Mouse (Mus musculus) CH12.LX (cell line): ENCODE data around the gene Fam227a. TPM values are rescaled to one million over a fixed set of nuclear protein-coding genes. Genes with fewer than 3 reads are reported as not detected.
A peak's percentile ranks its signal among the peaks of the same experiment; 100 is the strongest.

ENCODE experiments used
- DNase-seq: peaks from one replicate; pipeline ENCODE4 v3.0.0-alpha.2; 2013; ENCODE audit errors: extremely low read depth
- H3K27ac ChIP-seq: 2 replicates; pipeline ENCODE4 v1.5.1; 2012; ENCODE audit warnings: low read depth, mild to moderate bottlenecking, control low read depth, moderate library complexity; ENCODE audit not compliant: insufficient read depth
- H3K27me3 ChIP-seq: replicated peaks from 2 replicates; pipeline ENCODE3; 2012; ENCODE audit warnings: inconsistent platforms
- H3K36me3 ChIP-seq, 2 experiments: replicated peaks in 1 of 2; 2 replicates each; pipeline versions ENCODE3 to v1.6.1; 2012; ENCODE audit warnings: inconsistent platforms in 1 of 2, low read length in 1 of 2, mild to moderate bottlenecking in 1 of 2, mixed read lengths in 1 of 2, moderate library complexity in 1 of 2; ENCODE audit not compliant: control insufficient read depth in 1 of 2, insufficient read depth in 1 of 2
- H3K4me1 ChIP-seq, 2 experiments: 2 replicates each; pipeline ENCODE4 v1.6.1; 2012; ENCODE audit warnings: inconsistent platforms in 1 of 2, moderate library complexity in 1 of 2; ENCODE audit not compliant: insufficient read depth in 2 of 2, control insufficient read depth in 1 of 2
- H3K4me2 ChIP-seq: 2 replicates; pipeline ENCODE4 v1.6.1; 2012; ENCODE audit warnings: low read depth, mild to moderate bottlenecking, control low read depth; ENCODE audit not compliant: poor library complexity, insufficient read depth, severe bottlenecking
- H3K4me3 ChIP-seq, 3 experiments: fragments of 150-350 bp in 1 of 3; sonication (generic) in 1 of 3; replicated peaks in 1 of 3; 2 replicates each; pipeline versions ENCODE3 to v1.5.1; 2011 to 2012; ENCODE audit warnings: low read depth in 2 of 3, low read length in 2 of 3, mild to moderate bottlenecking in 2 of 3, moderate library complexity in 2 of 3, control low read depth in 1 of 3, improper control_type of control experiment in 1 of 3, inconsistent platforms in 1 of 3, mixed read lengths in 1 of 3; ENCODE audit not compliant: poor library complexity in 1 of 3
- H3K79me2 ChIP-seq: replicated peaks from 2 replicates; pipeline ENCODE4 v1.6.1; 2012; ENCODE audit warnings: mild to moderate bottlenecking, moderate library complexity; ENCODE audit not compliant: control insufficient read depth, poor library complexity, insufficient read depth, severe bottlenecking; ENCODE audit errors: extremely low read depth
- H3K9ac ChIP-seq: 2 replicates; pipeline ENCODE4 v1.6.1; 2012; ENCODE audit warnings: low read depth, mild to moderate bottlenecking, control low read depth, moderate library complexity; ENCODE audit not compliant: insufficient read depth
- H3K9me3 ChIP-seq: replicated peaks from 2 replicates; pipeline ENCODE3; 2012; ENCODE audit warnings: low read length, inconsistent platforms, mixed read lengths
- BHLHE40 ChIP-seq: IDR thresholded peaks from 2 replicates; pipeline ENCODE4 v1.6.1; 2011; ENCODE audit warnings: mild to moderate bottlenecking, low read depth, low read length, improper control_type of control experiment
- CHD1 ChIP-seq: IDR thresholded peaks from 2 replicates; pipeline ENCODE4 v1.6.1; 2012; ENCODE audit warnings: low read depth, low read length, improper control_type of control experiment, inconsistent platforms
- CHD2 ChIP-seq: IDR thresholded peaks from 2 replicates; pipeline ENCODE4 v1.6.1; 2011; ENCODE audit warnings: low read length, improper control_type of control experiment
- CTCF ChIP-seq, 2 experiments: IDR thresholded peaks in 1 of 2; conservative IDR thresholded peaks in 1 of 2; 2 replicates each; pipeline ENCODE4 v1.5.1; 2011 to 2012; ENCODE audit warnings: low read depth in 2 of 2, low read length in 2 of 2, improper control_type of control experiment in 1 of 2, inconsistent platforms in 1 of 2, mild to moderate bottlenecking in 1 of 2, moderate library complexity in 1 of 2
- E2F4 ChIP-seq: IDR thresholded peaks from 2 replicates; pipeline ENCODE4 v1.6.1; 2011; ENCODE audit warnings: low read depth, low read length, improper control_type of control experiment; ENCODE audit not compliant: insufficient replicate concordance
- ELF1 ChIP-seq: IDR thresholded peaks from 2 replicates; pipeline ENCODE4 v1.6.1; 2014; ENCODE audit warnings: low read depth, mild to moderate bottlenecking, inconsistent platforms, low read length, improper control_type of control experiment
- EP300 ChIP-seq: IDR thresholded peaks from 2 replicates; pipeline ENCODE4 v1.6.1; 2011; ENCODE audit warnings: low read length, improper control_type of control experiment
- ETS1 ChIP-seq: conservative IDR thresholded peaks from 2 replicates; pipeline ENCODE4 v1.6.1; 2012; ENCODE audit warnings: low read depth, mild to moderate bottlenecking, inconsistent platforms, low read length, improper control_type of control experiment, moderate library complexity
- GABPA ChIP-seq: IDR thresholded peaks from 2 replicates; pipeline ENCODE4 v1.6.1; 2012; ENCODE audit warnings: low read depth, low read length, improper control_type of control experiment, inconsistent platforms; ENCODE audit not compliant: insufficient replicate concordance
- HCFC1 ChIP-seq: IDR thresholded peaks from 2 replicates; pipeline ENCODE4 v1.6.1; 2012; ENCODE audit warnings: low read depth, mild to moderate bottlenecking, inconsistent platforms, low read length, improper control_type of control experiment
- IRF4 ChIP-seq: IDR thresholded peaks from 2 replicates; pipeline ENCODE4 v1.6.1; 2014; ENCODE audit warnings: low read depth, mild to moderate bottlenecking, inconsistent platforms, low read length, improper control_type of control experiment
- JUN ChIP-seq: IDR thresholded peaks from 2 replicates; pipeline ENCODE4 v1.6.1; 2011; ENCODE audit warnings: low read depth, mild to moderate bottlenecking, low read length, improper control_type of control experiment, moderate library complexity; ENCODE audit not compliant: insufficient read depth
- JUND ChIP-seq: conservative IDR thresholded peaks from 2 replicates; pipeline ENCODE4 v1.6.1; 2011; ENCODE audit warnings: low read depth, low read length, improper control_type of control experiment
- KAT2A ChIP-seq: IDR thresholded peaks from 2 replicates; pipeline ENCODE4 v1.6.1; 2012; ENCODE audit warnings: low read length, improper control_type of control experiment, inconsistent platforms; ENCODE audit not compliant: insufficient replicate concordance
- MAFK ChIP-seq: IDR thresholded peaks from 2 replicates; pipeline ENCODE4 v1.6.1; 2011; ENCODE audit warnings: low read length, improper control_type of control experiment; ENCODE audit not compliant: insufficient replicate concordance
- MAX ChIP-seq: IDR thresholded peaks from 2 replicates; pipeline ENCODE4 v1.6.1; 2011; ENCODE audit warnings: low read length, improper control_type of control experiment
- MAZ ChIP-seq: IDR thresholded peaks from 2 replicates; pipeline ENCODE4 v1.6.1; 2012; ENCODE audit warnings: low read depth, mild to moderate bottlenecking, inconsistent platforms, low read length, improper control_type of control experiment, moderate library complexity
- MEF2A ChIP-seq: IDR thresholded peaks from 2 replicates; pipeline ENCODE4 v1.6.1; 2014; ENCODE audit warnings: low read depth, mild to moderate bottlenecking, inconsistent platforms, low read length, improper control_type of control experiment, borderline replicate concordance
- MXI1 ChIP-seq: IDR thresholded peaks from 2 replicates; pipeline ENCODE4 v1.6.1; 2011; ENCODE audit warnings: mild to moderate bottlenecking, low read depth, low read length, improper control_type of control experiment
- MYC ChIP-seq: IDR thresholded peaks from 2 replicates; pipeline ENCODE4 v1.6.1; 2011; ENCODE audit warnings: low read depth, mild to moderate bottlenecking, improper control_type of control experiment, low read length
- NELFE ChIP-seq: IDR thresholded peaks from 2 replicates; pipeline ENCODE4 v1.6.1; 2011; ENCODE audit warnings: low read depth, low read length, improper control_type of control experiment
- NRF1 ChIP-seq: IDR thresholded peaks from 2 replicates; pipeline ENCODE4 v1.6.1; 2014; ENCODE audit warnings: low read depth, mild to moderate bottlenecking, inconsistent platforms, low read length, improper control_type of control experiment, moderate library complexity
- PAX5 ChIP-seq: IDR thresholded peaks from 2 replicates; pipeline ENCODE4 v1.6.1; 2012; ENCODE audit warnings: low read length, inconsistent platforms, mixed read lengths
- POLR2A ChIP-seq: IDR thresholded peaks from 2 replicates; pipeline ENCODE4 v1.6.1; 2011; ENCODE audit warnings: low read depth, mild to moderate bottlenecking, improper control_type of control experiment, low read length
- POLR2AphosphoS2 ChIP-seq: IDR thresholded peaks from 2 replicates; pipeline ENCODE4 v1.6.1; 2011; ENCODE audit warnings: low read depth, low read length, improper control_type of control experiment
- RAD21 ChIP-seq: IDR thresholded peaks from 2 replicates; pipeline ENCODE4 v1.6.1; 2011; ENCODE audit warnings: low read depth, mild to moderate bottlenecking, low read length, improper control_type of control experiment, moderate library complexity
- RCOR1 ChIP-seq: conservative IDR thresholded peaks from 2 replicates; pipeline ENCODE4 v1.6.1; 2012; ENCODE audit warnings: low read depth, mild to moderate bottlenecking, inconsistent platforms, low read length, improper control_type of control experiment
- SIN3A ChIP-seq: IDR thresholded peaks from 2 replicates; pipeline ENCODE4 v1.6.1; 2012; ENCODE audit warnings: low read length, improper control_type of control experiment, inconsistent platforms
- SMC3 ChIP-seq: IDR thresholded peaks from 2 replicates; pipeline ENCODE4 v1.6.1; 2011; ENCODE audit warnings: low read depth, low read length, improper control_type of control experiment
- TBP ChIP-seq: conservative IDR thresholded peaks from 2 replicates; pipeline ENCODE4 v1.6.1; 2011; ENCODE audit warnings: low read depth, low read length, improper control_type of control experiment
- TCF12 ChIP-seq: IDR thresholded peaks from 2 replicates; pipeline ENCODE4 v1.6.1; 2014; ENCODE audit warnings: low read depth, mild to moderate bottlenecking, inconsistent platforms, low read length, improper control_type of control experiment
- UBTF ChIP-seq: IDR thresholded peaks from 2 replicates; pipeline ENCODE4 v1.6.1; 2012; ENCODE audit warnings: low read depth, mild to moderate bottlenecking, inconsistent platforms, low read length, improper control_type of control experiment, moderate library complexity
- USF1 ChIP-seq: IDR thresholded peaks from 2 replicates; pipeline ENCODE4 v1.6.1; 2014; ENCODE audit warnings: low read depth, mild to moderate bottlenecking, inconsistent platforms, low read length, improper control_type of control experiment
- USF2 ChIP-seq: conservative IDR thresholded peaks from 2 replicates; pipeline ENCODE4 v1.6.1; 2011; ENCODE audit warnings: low read depth, low read length, improper control_type of control experiment
- ZC3H11A ChIP-seq: IDR thresholded peaks from 2 replicates; pipeline ENCODE4 v1.6.1; 2012; ENCODE audit warnings: low read depth, mild to moderate bottlenecking, inconsistent platforms, low read length, improper control_type of control experiment
- ZKSCAN1 ChIP-seq: IDR thresholded peaks from 2 replicates; pipeline ENCODE4 v1.6.1; 2012; ENCODE audit warnings: low read depth, inconsistent platforms, low read length, improper control_type of control experiment, borderline replicate concordance
- ZMIZ1 ChIP-seq: IDR thresholded peaks from 2 replicates; pipeline ENCODE4 v1.6.1; 2012; ENCODE audit warnings: low read depth, mild to moderate bottlenecking, inconsistent platforms, low read length, improper control_type of control experiment
- ZNF384 ChIP-seq: IDR thresholded peaks from 2 replicates; pipeline ENCODE4 v1.6.1; 2012; ENCODE audit warnings: low read depth, low read length, improper control_type of control experiment, inconsistent platforms
- dilution Hi-C: fragments of 300-500 bp; cut with MboI; formaldehyde crosslinking; loops from 2 replicates; pipeline ENCODE4 v1.14.3; 2020; ENCODE audit warnings: low sequenced_read_pairs; ENCODE audit not compliant: extremely low pct_unique_long_range_greater_than_20kb, extremely low pct_ligation_motif_present
- in situ Hi-C: fragments of 300-500 bp; cut with MboI; formaldehyde crosslinking; loops from 3 replicates; pipeline ENCODE4 v1.14.3; 2019; ENCODE audit warnings: low sequenced_read_pairs, low pct_ligation_motif_present, low pct_unique_long_range_greater_than_20kb, mixed read lengths
- polyA plus RNA-seq: library from polyadenylated mRNA; unstranded; fragments of >175 nt; gene quantifications from 2 replicates; pipeline ENCODE4 v1.2.1, GENCODE M21; 2012; ENCODE audit warnings: low read depth; ENCODE audit not compliant: insufficient read length
- total RNA-seq, 2 experiments: library from RNA; depleted of rRNA; stranded (reverse); fragments of 300-350 nt in 1 of 2; fragments of >200 nt in 1 of 2; gene quantifications; 2 replicates each; pipeline ENCODE4 v1.2.3; 2012 to 2014

Gene Fam227a
- total and polyA plus RNA-seq, 3 experiments, result 0.20 to 0.48 (median 0.42) TPM

GRCm38 (mm10) chr15:79687646-79688267 lies 29.0 kb upstream of the Fam227a start, which contains the start of gene Josd1:
Gene Josd1 (minus strand): TSS chr15:79687919.
- peak within 1 kb of the TSS; percentile 85 for H3K27ac ChIP-seq
- H3K9me3 ChIP-seq, result no peaks in the 10 kb centered on the region
- TF ChIP-seq RCOR1 (no peak), ETS1 (peak; percentile 45; the same call in 1 of the 2 replicates), MAX (no peak), ZKSCAN1 (no peak), EP300 (no peak), E2F4 (no peak), MYC (no peak), TCF12 (peak; percentile 66; the same call in 1 of the 2 replicates), NRF1 (peak; percentile 68), SMC3 (no peak), UBTF (peak; percentile 47; the same call in 1 of the 2 replicates), MAFK (no peak), USF2 (no peak), JUND (no peak), IRF4 (0 out of 2 replicates have a peak, but pooled peaks have one; percentile 11), USF1 (peak; percentile 42), GABPA (peak; percentile 47), CHD2 (no peak), RAD21 (no peak), BHLHE40 (peak; percentile 79), NELFE (peak; percentile 70; the same call in 1 of the 2 replicates), ELF1 (peak; percentile 33; the same call in 1 of the 2 replicates), PAX5 (no peak), MXI1 (peak; percentile 63), SIN3A (0 out of 2 replicates have a peak, but pooled peaks have one; percentile 72), MEF2A (peak; percentile 19; the same call in 1 of the 2 replicates), HCFC1 (peak; percentile 8; the same call in 1 of the 2 replicates), ZC3H11A (no peak), ZMIZ1 (peak; percentile 72; the same call in 1 of the 2 replicates), TBP (no peak), MAZ (peak; percentile 39; the same call in 1 of the 2 replicates), POLR2AphosphoS2 (no peak), CHD1 (no peak), JUN (no peak), KAT2A (no peak), ZNF384 (no peak), POLR2A (peak; percentile 85), CTCF (conservative IDR thresholded peaks at IDR 0.05 in 1 of 2, IDR thresholded peaks at IDR 0.05 in 1 of 2; ENCODE audit: low read depth in 2 of 2, low read length in 2 of 2) (no peak)
- dilution Hi-C loops, result no loop called here
- H3K4me2 ChIP-seq, result peak within 1 kb of the TSS; percentile 86
- peaks cover 0 to 9% of the 10 kb centered on the region in 2 experiments for H3K36me3 ChIP-seq
- in situ Hi-C loops, result no loop called here
- H3K27me3 ChIP-seq, result peaks cover 15% of the 10 kb centered on the region
- H3K4me3 ChIP-seq, result peak within 1 kb of the TSS; percentile 90 to 94 (median 91)
- H3K4me1 ChIP-seq, result peaks cover 8 to 66% of the 10 kb centered on the region in 2 experiments
- H3K9ac ChIP-seq, result peak within 1 kb of the TSS; percentile 93
- DNase-seq, result peak; percentile 90
- H3K79me2 ChIP-seq, result peaks cover 61% of the 10 kb centered on the region
